8 mouse cellular contexts compared by ENCODE assay signal in genomic region chr17:48336857-48337256, GRCm38 (mm10). TPM values are rescaled to one million over a fixed set of nuclear protein-coding genes. Genes with fewer than 3 reads are reported as not detected.
DNase-seq lines count a peak whose midpoint lies in the region; ATAC-seq lines count a peak whose summit lies in the region.

No protein-coding gene starts in this region.

- WGBS in kidney, embryonic 16.5 days = 2% methylated on average over 6 of the region's 6 CpGs
- whole genome bisulfite sequencing in intestine, embryonic 16.5 days = 9% methylated on average over 6 of the region's 6 CpGs
- 7% methylated on average over 6 of the region's 6 CpGs for WGBS in limb, embryonic 10.5 days
- WGBS in neural tube, embryonic 11.5 days = 3% methylated on average over 6 of the region's 6 CpGs

- no peaks in the 10 kb centered on the region for H3K27me3 ChIP-seq in kidney, embryonic 16.5 days (ENCODE audit: insufficient read depth, low read length)
- H3K27me3 ChIP-seq in intestine, embryonic 16.5 days (replicated peaks; ENCODE audit: control insufficient read depth, insufficient read depth, low read length) = no peaks in the 10 kb centered on the region
- H3K27me3 ChIP-seq in limb, embryonic 10.5 days (ENCODE audit: low read depth, poor library complexity, severe bottlenecking) = no peaks in the 10 kb centered on the region
- H3K27me3 ChIP-seq in neural tube, embryonic 11.5 days (ENCODE audit: control insufficient read depth, insufficient read depth, low read length) = no peaks in the 10 kb centered on the region

- ATAC-seq in kidney, embryonic 16.5 days (ENCODE audit: low FRiP score, low TSS enrichment) = no peak
- peak; percentile 71; the same call in 1 of the 2 replicates for ATAC-seq in intestine, embryonic 16.5 days
- no peak for ATAC-seq in neural tube, embryonic 11.5 days (ENCODE audit: insufficient read depth, low FRiP score, low TSS enrichment)

- no peaks in the 10 kb centered on the region for H3K9me3 ChIP-seq in kidney, embryonic 16.5 days (ENCODE audit: low read length)
- no peaks in the 10 kb centered on the region for H3K9me3 ChIP-seq in intestine, embryonic 16.5 days (ENCODE audit: control insufficient read depth, low read length)
- H3K9me3 ChIP-seq in limb, embryonic 10.5 days (replicated peaks) = no peaks in the 10 kb centered on the region
- H3K9me3 ChIP-seq in neural tube, embryonic 11.5 days (ENCODE audit: control insufficient read depth, low read length) = no peaks in the 10 kb centered on the region

- H3K4me2 ChIP-seq in kidney, embryonic 16.5 days (replicated peaks; ENCODE audit: low read depth, low read length) = no peak overlapping the region
- H3K4me2 ChIP-seq in intestine, embryonic 16.5 days (ENCODE audit: low read depth, low read length) = no peak overlapping the region
- H3K4me2 ChIP-seq in neural tube, embryonic 11.5 days (ENCODE audit: low read depth) = no peak overlapping the region

- no peak overlapping the region for H3K4me3 ChIP-seq in kidney, embryonic 16.5 days (ENCODE audit: low read length)
- no peak overlapping the region for H3K4me3 ChIP-seq in intestine, embryonic 16.5 days (ENCODE audit: low read length)
- H3K4me3 ChIP-seq in limb, embryonic 10.5 days = no peak overlapping the region
- no peak overlapping the region for H3K4me3 ChIP-seq in neural tube, embryonic 11.5 days (ENCODE audit: low read depth, low read length)

- H3K4me1 ChIP-seq in kidney, embryonic 16.5 days (ENCODE audit: insufficient read depth, low read length) = no peaks in the 10 kb centered on the region
- no peaks in the 10 kb centered on the region for H3K4me1 ChIP-seq in intestine, embryonic 16.5 days (ENCODE audit: control insufficient read depth, insufficient read depth, low read length)
- H3K4me1 ChIP-seq in limb, embryonic 10.5 days = no peaks in the 10 kb centered on the region
- no peaks in the 10 kb centered on the region for H3K4me1 ChIP-seq in neural tube, embryonic 11.5 days (ENCODE audit: control insufficient read depth, insufficient read depth, low read length)

- no peaks in the 10 kb centered on the region for H3K36me3 ChIP-seq in kidney, embryonic 16.5 days (ENCODE audit: insufficient read depth, low read length)
- no peaks in the 10 kb centered on the region for H3K36me3 ChIP-seq in intestine, embryonic 16.5 days (ENCODE audit: control insufficient read depth, insufficient read depth, low read length)
- H3K36me3 ChIP-seq in limb, embryonic 10.5 days = no peaks in the 10 kb centered on the region
- no peaks in the 10 kb centered on the region for H3K36me3 ChIP-seq in neural tube, embryonic 11.5 days (ENCODE audit: control insufficient read depth, insufficient read depth, low read length)

- DNase-seq in kidney, adult 18-20 months = peak; percentile 76
- peak; percentile 7 for DNase-seq in cerebellum, adult 11-12 months
- DNase-seq in gastrocnemius, adult 18-20 months (ENCODE audit: low spot score) = peak; percentile 65
- peak; percentile 90 for DNase-seq in limb, embryonic 10.5 days (ENCODE audit: low spot score)
- peak; percentile 82 for DNase-seq in neural tube, embryonic 11.5 days (ENCODE audit: low spot score)
- peak; percentile 94 for DNase-seq in testis, postnatal 10 days (ENCODE audit: low spot score)

- no peak overlapping the region for H3K27ac ChIP-seq in kidney, embryonic 16.5 days (ENCODE audit: low read length)
- no peak overlapping the region for H3K27ac ChIP-seq in intestine, embryonic 16.5 days (ENCODE audit: low read length)
- H3K27ac ChIP-seq in limb, embryonic 10.5 days = no peak overlapping the region
- H3K27ac ChIP-seq in neural tube, embryonic 11.5 days (ENCODE audit: low read depth, low read length) = no peak overlapping the region

- H3K9ac ChIP-seq in kidney, embryonic 16.5 days (replicated peaks; ENCODE audit: low read length) = no peak overlapping the region
- no peak overlapping the region for H3K9ac ChIP-seq in intestine, embryonic 16.5 days (ENCODE audit: low read depth, low read length)
- no peak overlapping the region for H3K9ac ChIP-seq in neural tube, embryonic 11.5 days (ENCODE audit: low read length)

RNA-seq across cellular contexts. Expression of gene Trem2, which starts 9.3 kb away (rescaled TPM):
- polyA plus RNA-seq in kidney, embryonic 16.5 days (2015; fragmentation: Nextera tagmentation; extraction: Ambion mirVana) = 1.8 and 2.4 TPM in 2 replicates
- total RNA-seq in gastrocnemius, adult 18-20 months (2021) = under 1 TPM in 1 of 2 experiments, not detected in 1; 0.97 TPM
- 4.4 and 5.1 TPM in 2 replicates for polyA plus RNA-seq in intestine, embryonic 16.5 days (2015; fragmentation: Nextera tagmentation; extraction: Ambion mirVana)
- 0.51 and 0.59 TPM in 2 replicates for polyA plus RNA-seq in limb, embryonic 10.5 days (2016; fragmentation: Nextera tagmentation; extraction: Ambion mirVana)
- 1.7 and 1.8 TPM in 2 replicates for polyA plus RNA-seq in neural tube, embryonic 11.5 days (2014; fragmentation: Nextera tagmentation; extraction: Ambion mirVana)

RNA-seq across cellular contexts. Expression of gene B430306N03Rik, which starts 20.9 kb away (rescaled TPM):
- polyA plus RNA-seq in kidney, embryonic 16.5 days (2015; fragmentation: Nextera tagmentation; extraction: Ambion mirVana) = 0.17 and 0.25 TPM in 2 replicates
- under 1 TPM in 1 of 2 experiments, not detected in 1; 0.05 TPM for total RNA-seq in gastrocnemius, adult 18-20 months (2021)
- polyA plus RNA-seq in intestine, embryonic 16.5 days (2015; fragmentation: Nextera tagmentation; extraction: Ambion mirVana) = 0.44 and 0.59 TPM in 2 replicates
- polyA plus RNA-seq in limb, embryonic 10.5 days (2016; fragmentation: Nextera tagmentation; extraction: Ambion mirVana) = 0.09 TPM in 1 of 2 replicates, not detected in the other
- 0.08 TPM in 1 of 2 replicates, not detected in the other for polyA plus RNA-seq in neural tube, embryonic 11.5 days (2014; fragmentation: Nextera tagmentation; extraction: Ambion mirVana)

RNA-seq across cellular contexts. Expression of gene Treml1, which starts 22.9 kb away (rescaled TPM):
- 0.59 and 0.66 TPM in 2 replicates for polyA plus RNA-seq in kidney, embryonic 16.5 days (2015; fragmentation: Nextera tagmentation; extraction: Ambion mirVana)
- under 1 TPM in 1 of 2 experiments, not detected in 1; 0.19 TPM for total RNA-seq in gastrocnemius, adult 18-20 months (2021)
- 0.44 and 0.98 TPM in 2 replicates for polyA plus RNA-seq in intestine, embryonic 16.5 days (2015; fragmentation: Nextera tagmentation; extraction: Ambion mirVana)
- polyA plus RNA-seq in limb, embryonic 10.5 days (2016; fragmentation: Nextera tagmentation; extraction: Ambion mirVana) = 1.8 and 2.0 TPM in 2 replicates
- 2.5 and 3.2 TPM in 2 replicates for polyA plus RNA-seq in neural tube, embryonic 11.5 days (2014; fragmentation: Nextera tagmentation; extraction: Ambion mirVana)

RNA-seq across cellular contexts. Expression of gene Treml2, which starts 37.6 kb away (rescaled TPM):
- polyA plus RNA-seq in kidney, embryonic 16.5 days (2015; fragmentation: Nextera tagmentation; extraction: Ambion mirVana) = 0.09 and 0.32 TPM in 2 replicates
- total RNA-seq in gastrocnemius, adult 18-20 months (2021) = under 1 TPM in 1 of 2 experiments, not detected in 1; 0.12 TPM
- polyA plus RNA-seq in intestine, embryonic 16.5 days (2015; fragmentation: Nextera tagmentation; extraction: Ambion mirVana) = 0.27 and 0.37 TPM in 2 replicates
- 0.25 and 0.54 TPM in 2 replicates for polyA plus RNA-seq in limb, embryonic 10.5 days (2016; fragmentation: Nextera tagmentation; extraction: Ambion mirVana)
- polyA plus RNA-seq in neural tube, embryonic 11.5 days (2014; fragmentation: Nextera tagmentation; extraction: Ambion mirVana) = 0.11 and 0.26 TPM in 2 replicates

Comparison
In these comparisons a context has a peak if more than half of its experiments do, and no peak if none do; other contexts are left out.
1. DNase-seq: peak in every context shown above with its lines; median percentile 94 in testis, postnatal 10 days; 90 in limb, embryonic 10.5 days; 82 in neural tube, embryonic 11.5 days; 76 in kidney, adult 18-20 months; 65 in gastrocnemius, adult 18-20 months; 7 in cerebellum, adult 11-12 months.